10 mouse cellular contexts compared by ENCODE assay signal in genomic region chr1:77832174-77832573, GRCm38 (mm10).
"Had no signal": no experiment of that assay in that cellular context is flagged by ENCODE, and none has a peak within 500 bp of the region (broad histone marks: within the 10 kb centered on the region; RNA-seq: fewer than 3 reads in every experiment).

No protein-coding gene starts in this region.

- H3K27ac ChIP-seq: left cerebral cortex, adult 2 months; limb, embryonic 10.5 days; liver, embryonic 15.5 days; lung, embryonic 15.5 days; midbrain, embryonic 13.5 days; stomach, postnatal 0 days had no signal

- H3K4me3 ChIP-seq: left cerebral cortex, adult 2 months; limb, embryonic 10.5 days; liver, embryonic 15.5 days; lung, embryonic 15.5 days; midbrain, embryonic 13.5 days had no signal

- DNase-seq: kidney, adult 18-20 months; kidney, postnatal 25 days; right cerebral cortex, postnatal 25 days; thymus, postnatal 4 days had no signal

- H3K36me3 ChIP-seq: limb, embryonic 10.5 days; liver, embryonic 15.5 days; lung, embryonic 15.5 days; midbrain, embryonic 13.5 days had no signal

- H3K9ac ChIP-seq: liver, embryonic 15.5 days; lung, embryonic 15.5 days; midbrain, embryonic 13.5 days had no signal

- H3K4me2 ChIP-seq: liver, embryonic 15.5 days; lung, embryonic 15.5 days; midbrain, embryonic 13.5 days had no signal

- H3K27me3 ChIP-seq: liver, embryonic 15.5 days; lung, embryonic 15.5 days; midbrain, embryonic 13.5 days had no signal

- H3K9me3 ChIP-seq: limb, embryonic 10.5 days; liver, embryonic 15.5 days; lung, embryonic 15.5 days; midbrain, embryonic 13.5 days had no signal

- ATAC-seq: midbrain, embryonic 13.5 days had no signal

- H3K4me1 ChIP-seq: limb, embryonic 10.5 days; liver, embryonic 15.5 days; lung, embryonic 15.5 days; midbrain, embryonic 13.5 days had no signal
